Mouse (Mus musculus) E14TG2a.4 (cell line): ENCODE data around the gene Ttc24.

ENCODE experiments used
- CTCF ChIP-seq: conservative IDR thresholded peaks from 2 replicates; pipeline ENCODE4 v1.5.1; 2014; ENCODE audit warnings: low read length
- NANOG ChIP-seq: IDR thresholded peaks from 2 replicates; pipeline ENCODE4 v1.6.1; 2014; ENCODE audit warnings: borderline replicate concordance, low read length, mixed read lengths
- POU5F1 ChIP-seq: IDR thresholded peaks from 2 replicates; pipeline ENCODE4 v1.6.1; 2014; ENCODE audit warnings: low read length, borderline replicate concordance

DNA sequence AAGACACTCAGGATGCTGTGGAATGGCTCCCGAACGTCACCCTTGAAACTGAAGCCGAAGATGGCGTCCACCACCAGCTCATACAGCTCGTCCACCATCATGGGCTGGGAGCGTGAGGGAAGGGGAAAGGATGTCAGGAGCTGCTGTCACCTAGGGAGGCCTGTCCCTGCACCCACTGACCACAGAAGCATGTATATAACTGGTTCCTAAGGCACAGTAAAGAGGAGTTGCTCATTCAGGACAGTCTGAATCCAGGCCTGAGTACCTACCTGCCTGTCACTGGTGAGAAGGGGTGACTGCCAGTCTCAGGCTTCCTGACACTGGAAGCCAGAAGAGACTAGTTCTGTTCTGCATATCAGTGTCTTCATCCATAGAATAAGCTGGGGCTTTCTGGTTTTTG, 21.1 kb downstream of the Ttc24 start:
- no peak for TF ChIP-seq CTCF
- TF ChIP-seq NANOG, result no peak
- no peak for TF ChIP-seq POU5F1
